Mouse (Mus musculus) telencephalon, adult 2 months (tissue): ENCODE results near the gene B230104I21Rik.

Experiments used
- DNase-seq: peaks from one replicate; pipeline ENCODE4 v3.0.0-alpha.2; 2011; ENCODE audit warnings: low read depth, low spot score

Gene B230104I21Rik

GRCm38 (mm10) chr4:154348197-154348786, 12.4 kb downstream of the B230104I21Rik start:
- DNase-seq: no peak

GRCm38 (mm10) chr4:154352246-154352645, 16.3 kb downstream of the B230104I21Rik start:
- DNase-seq: no peak

GRCm38 (mm10) chr4:154355408-154355807, 19.5 kb downstream of the B230104I21Rik start:
- DNase-seq: no peak

- DNase-seq: no peak
Observed at GRCm38 (mm10) chr4:154358370-154358769, 22.4 kb downstream of the B230104I21Rik start.

GRCm38 (mm10) chr4:154358816-154359215, 22.9 kb downstream of the B230104I21Rik start:
- no peak for DNase-seq

- DNase-seq: no peak
Observed at GRCm38 (mm10) chr4:154359762-154360300, 23.9 kb downstream of the B230104I21Rik start.

- DNase-seq: no peak
Observed at GRCm38 (mm10) chr4:154360441-154360840, 24.5 kb downstream of the B230104I21Rik start.

GRCm38 (mm10) chr4:154360850-154361249, 24.9 kb downstream of the B230104I21Rik start:
- DNase-seq: no peak

GRCm38 (mm10) chr4:154364752-154365151, 28.8 kb downstream of the B230104I21Rik start:
- DNase-seq: peak; percentile 39

- no peak for DNase-seq
Observed at GRCm38 (mm10) chr4:154366836-154367235, 30.9 kb downstream of the B230104I21Rik start.

GRCm38 (mm10) chr4:154369089-154369488, 33.2 kb downstream of the B230104I21Rik start:
- DNase-seq: no peak

GRCm38 (mm10) chr4:154370841-154371240, 34.9 kb downstream of the B230104I21Rik start:
- no peak for DNase-seq

- DNase-seq: no peak
Observed at GRCm38 (mm10) chr4:154371542-154372247, 35.8 kb downstream of the B230104I21Rik start.

- no peak for DNase-seq
Observed at GRCm38 (mm10) chr4:154375939-154376625, 40.2 kb downstream of the B230104I21Rik start.

GRCm38 (mm10) chr4:154378876-154379275, 42.9 kb downstream of the B230104I21Rik start:
- no peak for DNase-seq

GRCm38 (mm10) chr4:154385208-154385607, 49.3 kb downstream of the B230104I21Rik start:
- DNase-seq: no peak

- no peak for DNase-seq
Observed at GRCm38 (mm10) chr4:154385918-154386317, 50.0 kb downstream of the B230104I21Rik start.

- DNase-seq: no peak
Observed at GRCm38 (mm10) chr4:154386810-154387209, 50.9 kb downstream of the B230104I21Rik start.

GRCm38 (mm10) chr4:154389641-154390040, 53.7 kb downstream of the B230104I21Rik start:
- DNase-seq: no peak

GRCm38 (mm10) chr4:154390333-154391080, 54.6 kb downstream of the B230104I21Rik start:
- no peak for DNase-seq

- DNase-seq: no peak
Observed at GRCm38 (mm10) chr4:154392641-154393040, 56.7 kb downstream of the B230104I21Rik start.
